Comparison of ENCODE assay signal across 8 mouse cellular contexts in the genomic region with DNA sequence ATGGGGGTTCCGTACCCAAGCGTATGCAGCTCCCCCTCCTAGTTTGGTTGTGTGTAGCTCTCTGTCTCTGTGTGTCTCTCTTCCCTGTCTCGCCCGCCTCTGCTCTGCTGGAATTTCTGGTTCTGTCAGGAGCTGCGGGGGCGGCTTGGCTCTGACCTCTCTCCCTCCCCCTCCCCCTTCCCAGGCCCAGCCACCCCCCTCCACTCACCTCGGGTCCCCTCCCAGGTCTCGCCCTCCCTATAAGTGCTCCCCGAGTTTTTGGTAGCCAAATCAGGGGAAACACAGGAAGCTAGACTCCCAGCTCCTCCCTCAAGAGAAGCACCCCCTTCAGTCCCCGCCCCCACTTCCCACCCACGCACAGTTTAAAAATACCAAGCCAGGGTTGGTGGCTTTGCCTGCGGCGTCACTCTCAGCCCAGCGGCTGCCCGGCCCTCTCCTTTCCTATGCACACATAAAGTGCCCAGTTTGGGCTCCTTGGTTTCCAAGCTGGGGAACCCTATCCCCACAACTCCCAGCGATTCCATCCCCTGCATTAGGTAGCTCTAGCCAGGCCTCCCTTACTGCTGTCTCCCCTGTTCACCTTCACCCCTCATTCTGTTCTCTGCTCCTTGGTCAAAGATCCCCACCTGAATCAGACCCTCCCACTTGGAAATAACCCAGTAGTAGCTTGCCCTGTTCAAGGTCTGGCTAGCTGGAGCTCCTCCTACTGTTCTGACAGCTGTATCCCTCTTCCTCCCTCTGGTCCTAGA. TPM values are rescaled to one million over a fixed set of nuclear protein-coding genes. Genes with fewer than 3 reads are reported as not detected.
A peak's percentile ranks its signal among the peaks of the same experiment; 100 is the strongest.
DNase-seq lines count a peak whose midpoint lies in the region; ATAC-seq and TF ChIP-seq lines count a peak whose summit lies in the region.

No protein-coding gene starts in this region.

- in situ Hi-C loops in ES-E14 (cut with MboI; ENCODE audit: low sequenced_read_pairs in 2 of 2, unreplicated experiment in 2 of 2), result no loop called here

- H3K27ac ChIP-seq in ES-E14 (ENCODE audit: insufficient read depth, low read depth, low read length, poor library complexity, severe bottlenecking), result no peak overlapping the region
- peak overlapping the region; percentile 82 for H3K27ac ChIP-seq in intestine, embryonic 15.5 days
- H3K27ac ChIP-seq in liver, embryonic 14.5 days, result no peak overlapping the region

- H3K4me3 ChIP-seq in ES-E14 (ENCODE audit: insufficient read depth in 1 of 2, low read depth in 1 of 2, low read length in 2 of 2, poor library complexity in 1 of 2, severe bottlenecking in 1 of 2), result peak overlapping the region; percentile 18 to 37
- peak overlapping the region; percentile 28 for H3K4me3 ChIP-seq in intestine, embryonic 15.5 days (replicated peaks)
- H3K4me3 ChIP-seq in liver, embryonic 14.5 days (ENCODE audit: insufficient read depth in 1 of 2, low read depth in 2 of 2, low read length in 2 of 2), result peak overlapping the region in 1 of 2 experiments; percentile 2; a peak in 1 of 4 replicates

- TF ChIP-seq EP300 in liver, embryonic 14.5 days (IDR thresholded peaks at IDR 0.05; ENCODE audit: low read depth), result no peak

- peak overlapping the region; percentile 44; the same call in 1 of the 2 replicates for H3K9ac ChIP-seq in ES-E14 (ENCODE audit: insufficient read depth, low read depth, low read length, poor library complexity, severe bottlenecking)
- peak overlapping the region; percentile 36 for H3K9ac ChIP-seq in intestine, embryonic 15.5 days
- H3K9ac ChIP-seq in liver, embryonic 14.5 days (replicated peaks), result no peak overlapping the region

- peaks cover 0 to 31% of the 10 kb centered on the region in 2 experiments; a peak in 2 of 4 replicates for H3K4me1 ChIP-seq in ES-E14 (ENCODE audit: control insufficient read depth in 2 of 2, insufficient read depth in 2 of 2, low read length in 2 of 2, poor library complexity in 1 of 2)
- H3K4me1 ChIP-seq in intestine, embryonic 15.5 days (replicated peaks), result peaks cover 62% of the 10 kb centered on the region
- peaks cover 0 to 11% of the 10 kb centered on the region in 2 experiments; a peak in 2 of 4 replicates for H3K4me1 ChIP-seq in liver, embryonic 14.5 days (replicated peaks; ENCODE audit: control insufficient read depth in 2 of 2, insufficient read depth in 2 of 2, low read length in 1 of 2)

- WGBS in intestine, embryonic 15.5 days, result 1% methylated on average over 16 of the region's 16 CpGs
- WGBS in liver, embryonic 14.5 days (ENCODE audit: insufficient replicate concordance), result 8% methylated on average over 16 of the region's 16 CpGs

- peaks cover 4% of the 10 kb centered on the region; the same call in 1 of the 2 replicates for H3K27me3 ChIP-seq in intestine, embryonic 15.5 days (replicated peaks)
- H3K27me3 ChIP-seq in liver, embryonic 14.5 days (ENCODE audit: control insufficient read depth, insufficient read depth, low read length), result peaks cover 33% of the 10 kb centered on the region

- H3K36me3 ChIP-seq in ES-E14 (ENCODE audit: control insufficient read depth, insufficient read depth, low read length, poor library complexity, severe bottlenecking), result peaks cover 16% of the 10 kb centered on the region
- 0 out of 2 replicates have a peak, but pooled peaks cover 3% of the 10 kb centered on the region for H3K36me3 ChIP-seq in intestine, embryonic 15.5 days
- H3K36me3 ChIP-seq in liver, embryonic 14.5 days (replicated peaks; ENCODE audit: control insufficient read depth, insufficient read depth, low read depth), result no peaks in the 10 kb centered on the region

- DNase-seq in 3134 (ENCODE audit: extremely low read depth, insufficient read length, low spot score), result peak; percentile 75
- no peak for DNase-seq in ES-E14 (ENCODE audit: low read depth, low spot score)
- peak; percentile 76 for DNase-seq in cerebellum, adult 9-10 months
- DNase-seq in liver, embryonic 14.5 days (ENCODE audit: low read depth in 3 of 3, low spot score in 3 of 3), result no peak
- DNase-seq in natural killer cell, adult 2 months (ENCODE audit: low spot score in 2 of 2), result peak; percentile 53 to 56
- peak; percentile 81 for DNase-seq in thymus, postnatal 0 days (ENCODE audit: low spot score)

- ATAC-seq in granulocyte monocyte progenitor cell, adult 5-6 weeks (replicated peaks; ENCODE audit: poor library complexity, severe bottlenecking), result peak; percentile 40
- ATAC-seq in intestine, embryonic 15.5 days, result peak; percentile 40
- peak; percentile 38 for ATAC-seq in liver, embryonic 14.5 days (ENCODE audit: insufficient read depth)

- TF ChIP-seq CTCF in liver, embryonic 14.5 days (IDR thresholded peaks at IDR 0.05; ENCODE audit: low read depth), result no peak

- no peaks in the 10 kb centered on the region for H3K9me3 ChIP-seq in ES-E14 (ENCODE audit: control insufficient read depth, insufficient read depth, low read depth, low read length)
- no peaks in the 10 kb centered on the region for H3K9me3 ChIP-seq in intestine, embryonic 15.5 days
- H3K9me3 ChIP-seq in liver, embryonic 14.5 days (ENCODE audit: control insufficient read depth, low read length), result no peaks in the 10 kb centered on the region

- H3K4me2 ChIP-seq in intestine, embryonic 15.5 days (replicated peaks), result peak overlapping the region; percentile 69
- peak overlapping the region; percentile 48 for H3K4me2 ChIP-seq in liver, embryonic 14.5 days (ENCODE audit: low read depth)

TF ChIP-seq in ES-E14, 5 proteins besides CTCF, POLR2A, EP300 and RAD21:
- TF ChIP-seq CHD2 (IDR thresholded peaks at IDR 0.05; ENCODE audit: low read depth, low read length) (no peak), ZNF384 (IDR thresholded peaks at IDR 0.05; ENCODE audit: low read depth, low read length) (no peak), MAFK (IDR thresholded peaks at IDR 0.05; ENCODE audit: insufficient read depth, low read depth, low read length) (no peak)

RNA-seq across cellular contexts. Expression of a gene that starts 4.6 kb away (rescaled TPM):
- 23.6 and 35.6 TPM in 2 replicates for total RNA-seq in ES-E14 (2012; rRNA removed)
- 14.7 and 18.9 TPM in 2 replicates for total RNA-seq in granulocyte monocyte progenitor cell, adult 5-6 weeks (2014; fragmentation: Nextera tagmentation)
- 21.7 TPM in 2 replicates for total RNA-seq in granulocyte monocyte progenitor cell, adult 5-6 weeks (2017)
- polyA plus RNA-seq in intestine, embryonic 15.5 days (2015; fragmentation: Nextera tagmentation; extraction: Ambion mirVana), result 5.7 and 6.9 TPM in 2 replicates
- polyA plus RNA-seq in liver, embryonic 14.5 days (2012; rRNA removed), result 5.0 and 5.5 TPM in 2 replicates
- polyA plus RNA-seq in liver, embryonic 14.5 days (2014; fragmentation: Nextera tagmentation; extraction: Ambion mirVana), result 5.6 and 5.7 TPM in 2 replicates
- polyA plus RNA-seq in thymus, postnatal 0 days (2015; fragmentation: Nextera tagmentation; extraction: Ambion mirVana), result 10.6 and 10.9 TPM in 2 replicates

RNA-seq across cellular contexts. Expression of a gene that starts 6.3 kb away (rescaled TPM):
- 10.6 and 13.8 TPM in 2 replicates for total RNA-seq in ES-E14 (2012; rRNA removed)
- 7.3 and 11.4 TPM in 2 replicates for total RNA-seq in granulocyte monocyte progenitor cell, adult 5-6 weeks (2014; fragmentation: Nextera tagmentation)
- total RNA-seq in granulocyte monocyte progenitor cell, adult 5-6 weeks (2017), result 2.6 and 4.7 TPM in 2 replicates
- polyA plus RNA-seq in intestine, embryonic 15.5 days (2015; fragmentation: Nextera tagmentation; extraction: Ambion mirVana), result 8.3 and 8.7 TPM in 2 replicates
- polyA plus RNA-seq in liver, embryonic 14.5 days (2012; rRNA removed), result 4.0 and 4.1 TPM in 2 replicates
- polyA plus RNA-seq in liver, embryonic 14.5 days (2014; fragmentation: Nextera tagmentation; extraction: Ambion mirVana), result 0.88 and 1.1 TPM in 2 replicates
- 9.2 and 10.0 TPM in 2 replicates for polyA plus RNA-seq in thymus, postnatal 0 days (2015; fragmentation: Nextera tagmentation; extraction: Ambion mirVana)

RNA-seq across cellular contexts. Expression of a gene that starts 19.3 kb away (rescaled TPM):
- 18.6 and 26.0 TPM in 2 replicates for total RNA-seq in ES-E14 (2012; rRNA removed)
- total RNA-seq in granulocyte monocyte progenitor cell, adult 5-6 weeks (2014; fragmentation: Nextera tagmentation), result 71.6 and 82.1 TPM in 2 replicates
- 46.0 and 67.5 TPM in 2 replicates for total RNA-seq in granulocyte monocyte progenitor cell, adult 5-6 weeks (2017)
- 37.7 and 39.9 TPM in 2 replicates for polyA plus RNA-seq in intestine, embryonic 15.5 days (2015; fragmentation: Nextera tagmentation; extraction: Ambion mirVana)
- 10.9 TPM in 2 replicates for polyA plus RNA-seq in liver, embryonic 14.5 days (2012; rRNA removed)
- polyA plus RNA-seq in liver, embryonic 14.5 days (2014; fragmentation: Nextera tagmentation; extraction: Ambion mirVana), result 10.2 and 12.4 TPM in 2 replicates
- 38.4 and 47.9 TPM in 2 replicates for polyA plus RNA-seq in thymus, postnatal 0 days (2015; fragmentation: Nextera tagmentation; extraction: Ambion mirVana)

RNA-seq across cellular contexts. Expression of a gene that starts 41.1 kb away (rescaled TPM):
- 69.6 and 91.4 TPM in 2 replicates for total RNA-seq in ES-E14 (2012; rRNA removed)
- total RNA-seq in granulocyte monocyte progenitor cell, adult 5-6 weeks (2014; fragmentation: Nextera tagmentation), result 13.9 and 15.0 TPM in 2 replicates
- 5.7 and 18.1 TPM in 2 replicates for total RNA-seq in granulocyte monocyte progenitor cell, adult 5-6 weeks (2017)
- 67.2 and 77.1 TPM in 2 replicates for polyA plus RNA-seq in intestine, embryonic 15.5 days (2015; fragmentation: Nextera tagmentation; extraction: Ambion mirVana)
- polyA plus RNA-seq in liver, embryonic 14.5 days (2012; rRNA removed), result 14.1 and 18.2 TPM in 2 replicates
- polyA plus RNA-seq in liver, embryonic 14.5 days (2014; fragmentation: Nextera tagmentation; extraction: Ambion mirVana), result 13.2 and 16.1 TPM in 2 replicates
- 8.0 and 8.6 TPM in 2 replicates for polyA plus RNA-seq in thymus, postnatal 0 days (2015; fragmentation: Nextera tagmentation; extraction: Ambion mirVana)

RNA-seq across cellular contexts. Expression of a gene that starts 42.9 kb away (rescaled TPM):
- total RNA-seq in ES-E14 (2012; rRNA removed), result 1.7 and 3.2 TPM in 2 replicates
- total RNA-seq in granulocyte monocyte progenitor cell, adult 5-6 weeks (2014; fragmentation: Nextera tagmentation), result not detected in 2 replicates
- total RNA-seq in granulocyte monocyte progenitor cell, adult 5-6 weeks (2017), result not detected in 2 replicates
- 33.8 and 36.7 TPM in 2 replicates for polyA plus RNA-seq in intestine, embryonic 15.5 days (2015; fragmentation: Nextera tagmentation; extraction: Ambion mirVana)
- 0.25 and 0.30 TPM in 2 replicates for polyA plus RNA-seq in liver, embryonic 14.5 days (2012; rRNA removed)
- 0.06 and 0.19 TPM in 2 replicates for polyA plus RNA-seq in liver, embryonic 14.5 days (2014; fragmentation: Nextera tagmentation; extraction: Ambion mirVana)
- polyA plus RNA-seq in thymus, postnatal 0 days (2015; fragmentation: Nextera tagmentation; extraction: Ambion mirVana), result 0.62 and 0.68 TPM in 2 replicates

Comparison
In these comparisons a context has a peak if more than half of its experiments do, and no peak if none do; other contexts are left out.
1. DNase-seq: peak in 3134 (single experiment), cerebellum, adult 9-10 months (single experiment), natural killer cell, adult 2 months (2 of 2) and thymus, postnatal 0 days (single experiment); none in ES-E14 (single experiment) and liver, embryonic 14.5 days (0 of 3).
2. Peak in every context shown above with its lines, with median percentiles within 50 percentile points of each other: ATAC-seq.